Mouse (Mus musculus) heart, adult 9 months (tissue): ENCODE data around the gene Tcf23.
A peak's percentile ranks its signal among the peaks of the same experiment; 100 is the strongest.

Experiments
- DNase-seq, 2 experiments: peaks; one replicate each; pipeline ENCODE4 v3.0.0; 2022; ENCODE audit warnings: low spot score in 2 of 2

Gene Tcf23

GRCm38 (mm10) chr5:30949654-30950326 lies 18.7 kb upstream of the Tcf23 start:
- peak; percentile 92 for DNase-seq

GRCm38 (mm10) chr5:30950451-30950850 lies 18.0 kb upstream of the Tcf23 start:
- peak in 1 of 2 experiments; percentile 34 for DNase-seq

GRCm38 (mm10) chr5:30950922-30951321 lies 17.5 kb upstream of the Tcf23 start:
- DNase-seq, result no peak

- DNase-seq, result peak in 1 of 2 experiments; percentile 38
Observed at GRCm38 (mm10) chr5:30951706-30952105, 16.8 kb upstream of the Tcf23 start.

GRCm38 (mm10) chr5:30952551-30952950 lies 15.9 kb upstream of the Tcf23 start:
- DNase-seq, result no peak

GRCm38 (mm10) chr5:30954065-30954464 lies 14.4 kb upstream of the Tcf23 start:
- no peak for DNase-seq

GRCm38 (mm10) chr5:30954556-30954955 lies 13.9 kb upstream of the Tcf23 start:
- no peak for DNase-seq

GRCm38 (mm10) chr5:30955751-30956150 lies 12.7 kb upstream of the Tcf23 start:
- no peak for DNase-seq

- no peak for DNase-seq
Observed at GRCm38 (mm10) chr5:30957891-30958290, 10.6 kb upstream of the Tcf23 start.

GRCm38 (mm10) chr5:30959198-30959854 lies 9.1 kb upstream of the Tcf23 start:
- DNase-seq, result no peak

- DNase-seq, result peak; percentile 99 to 100
Observed at GRCm38 (mm10) chr5:30959966-30960501, 8.4 kb upstream of the Tcf23 start, which contains the start of gene Preb. Gene Preb (minus strand): TSS chr5:30960361.

GRCm38 (mm10) chr5:30960814-30961213 lies 7.6 kb upstream of the Tcf23 start:
- DNase-seq, result no peak

- DNase-seq, result peak; percentile 36 to 61
Observed at GRCm38 (mm10) chr5:30961545-30962505, 6.6 kb upstream of the Tcf23 start.

GRCm38 (mm10) chr5:30963916-30964315 lies 4.5 kb upstream of the Tcf23 start:
- DNase-seq, result no peak

GRCm38 (mm10) chr5:30966189-30966588 lies 2.3 kb upstream of the Tcf23 start:
- no peak for DNase-seq

GRCm38 (mm10) chr5:30969440-30969839 lies 978 bp downstream of the Tcf23 start:
- peak in 1 of 2 experiments; percentile 23 for DNase-seq

- peak; percentile 60 to 64 for DNase-seq
Observed at GRCm38 (mm10) chr5:30974870-30975656, 6.6 kb downstream of the Tcf23 start.

- DNase-seq, result no peak
Observed at GRCm38 (mm10) chr5:30982357-30982756, 13.9 kb downstream of the Tcf23 start.

GRCm38 (mm10) chr5:30992980-30993676 lies 24.7 kb downstream of the Tcf23 start:
- DNase-seq, result no peak

- no peak for DNase-seq
Observed at GRCm38 (mm10) chr5:30994074-30994473, 25.6 kb downstream of the Tcf23 start.
